Mouse (Mus musculus) spleen, postnatal 14 days (tissue): ENCODE measurements around the gene Ly6g6c.

Experiments used
- DNase-seq, 2 experiments: peaks; one replicate each; pipeline ENCODE4 v3.0.0; 2021 to 2022; ENCODE audit warnings: low spot score in 2 of 2

Ly6g6c gene

GRCm38 (mm10) chr17:35082841-35083576, 17.8 kb downstream of the Ly6g6c start:
- no peak for DNase-seq

- no peak for DNase-seq
Observed at GRCm38 (mm10) chr17:35083929-35084497, 18.8 kb downstream of the Ly6g6c start.

- no peak for DNase-seq
Observed at GRCm38 (mm10) chr17:35085208-35085865, 20.1 kb downstream of the Ly6g6c start, which contains the start of gene Ly6g6f. Ly6g6f (minus strand) TSS chr17:35085610.

- no peak for DNase-seq
Observed at GRCm38 (mm10) chr17:35088151-35088550, 23.0 kb downstream of the Ly6g6c start.

GRCm38 (mm10) chr17:35088825-35089644, 23.8 kb downstream of the Ly6g6c start, which contains the start of gene Abhd16a:
Abhd16a (plus strand) TSS chr17:35089263.
- DNase-seq: peak; percentile 86 to 94

GRCm38 (mm10) chr17:35090166-35090932, 25.2 kb downstream of the Ly6g6c start:
- peak; percentile 29 to 33 for DNase-seq

- no peak for DNase-seq
Observed at GRCm38 (mm10) chr17:35092403-35093198, 27.4 kb downstream of the Ly6g6c start.

- DNase-seq: no peak
Observed at GRCm38 (mm10) chr17:35094475-35095365, 29.5 kb downstream of the Ly6g6c start.

- DNase-seq: no peak
Observed at GRCm38 (mm10) chr17:35096597-35096996, 31.4 kb downstream of the Ly6g6c start.

GRCm38 (mm10) chr17:35097164-35097655, 32.0 kb downstream of the Ly6g6c start:
- DNase-seq: peak in 1 of 2 experiments; percentile 45

GRCm38 (mm10) chr17:35100196-35100765, 35.1 kb downstream of the Ly6g6c start:
- DNase-seq: no peak

GRCm38 (mm10) chr17:35101161-35101560, 36.0 kb downstream of the Ly6g6c start:
- no peak for DNase-seq

GRCm38 (mm10) chr17:35102299-35102698, 37.1 kb downstream of the Ly6g6c start:
- no peak for DNase-seq

GRCm38 (mm10) chr17:35103221-35103690, 38.1 kb downstream of the Ly6g6c start:
- DNase-seq: no peak

GRCm38 (mm10) chr17:35104079-35104478, 38.9 kb downstream of the Ly6g6c start:
- DNase-seq: no peak

GRCm38 (mm10) chr17:35104754-35105153, 39.6 kb downstream of the Ly6g6c start:
- DNase-seq: no peak

- DNase-seq: peak in 1 of 2 experiments; percentile 37
Observed at GRCm38 (mm10) chr17:35105740-35106389, 40.7 kb downstream of the Ly6g6c start.

GRCm38 (mm10) chr17:35106522-35106921, 41.3 kb downstream of the Ly6g6c start:
- no peak for DNase-seq
